In genomic region chr4:121040323-121040722, GRCm38 (mm10) we compare ENCODE assay signal across 8 mouse cellular contexts. TPM values are rescaled to one million over a fixed set of nuclear protein-coding genes. Genes with fewer than 3 reads are reported as not detected.
DNase-seq lines count a peak whose midpoint lies in the region; ATAC-seq lines count a peak whose summit lies in the region.

No protein-coding gene starts in this region.

- H3K36me3 ChIP-seq in kidney, embryonic 16.5 days (ENCODE audit: insufficient read depth, low read length): no peaks in the 10 kb centered on the region
- no peaks in the 10 kb centered on the region for H3K36me3 ChIP-seq in forebrain, embryonic 13.5 days (ENCODE audit: poor library complexity, severe bottlenecking)
- H3K36me3 ChIP-seq in limb, embryonic 12.5 days: peaks cover 28% of the 10 kb centered on the region
- no peaks in the 10 kb centered on the region for H3K36me3 ChIP-seq in neural tube, embryonic 15.5 days

- peaks cover 26% of the 10 kb centered on the region for H3K27me3 ChIP-seq in kidney, embryonic 16.5 days (ENCODE audit: insufficient read depth, low read length)
- H3K27me3 ChIP-seq in forebrain, embryonic 13.5 days: peaks cover 34% of the 10 kb centered on the region
- H3K27me3 ChIP-seq in limb, embryonic 12.5 days: peaks cover 33% of the 10 kb centered on the region
- H3K27me3 ChIP-seq in neural tube, embryonic 15.5 days (replicated peaks): peaks cover 12% of the 10 kb centered on the region; the same call in 1 of the 2 replicates

- ATAC-seq in kidney, embryonic 16.5 days (ENCODE audit: low FRiP score, low TSS enrichment): no peak
- ATAC-seq in forebrain, embryonic 13.5 days: peak; percentile 3; the same call in 1 of the 2 replicates
- ATAC-seq in limb, embryonic 12.5 days (ENCODE audit: insufficient number of reproducible peaks, insufficient read depth, low FRiP score, low TSS enrichment, low read depth): no peak
- ATAC-seq in neural tube, embryonic 15.5 days (ENCODE audit: low FRiP score): peak; percentile 5; the same call in 1 of the 2 replicates

- no peak overlapping the region; the same call in 1 of the 2 replicates for H3K9ac ChIP-seq in kidney, embryonic 16.5 days (replicated peaks; ENCODE audit: low read length)
- H3K9ac ChIP-seq in forebrain, embryonic 13.5 days: 0 out of 2 replicates have a peak overlapping the region, but pooled peaks have one; percentile 58
- H3K9ac ChIP-seq in limb, embryonic 12.5 days (replicated peaks): peak overlapping the region; percentile 75
- H3K9ac ChIP-seq in neural tube, embryonic 15.5 days (replicated peaks): no peak overlapping the region

- H3K4me3 ChIP-seq in kidney, embryonic 16.5 days (ENCODE audit: low read length): peak overlapping the region; percentile 53
- peak overlapping the region; percentile 39; the same call in 1 of the 2 replicates for H3K4me3 ChIP-seq in forebrain, embryonic 13.5 days
- H3K4me3 ChIP-seq in limb, embryonic 12.5 days (replicated peaks): peak overlapping the region; percentile 57
- peak overlapping the region; percentile 46 for H3K4me3 ChIP-seq in neural tube, embryonic 15.5 days (replicated peaks)

- no peak for DNase-seq in kidney, postnatal 25 days
- no peak for DNase-seq in Muller cell, postnatal 12 days (ENCODE audit: inconsistent ontology term)
- no peak for DNase-seq in MN1 (ENCODE audit: low spot score)
- no peak for DNase-seq in thymus, postnatal 0 days (ENCODE audit: low spot score)

- H3K4me1 ChIP-seq in kidney, embryonic 16.5 days (ENCODE audit: insufficient read depth, low read length): peaks cover 16% of the 10 kb centered on the region
- H3K4me1 ChIP-seq in forebrain, embryonic 13.5 days: peaks cover 22% of the 10 kb centered on the region
- peaks cover 28% of the 10 kb centered on the region for H3K4me1 ChIP-seq in limb, embryonic 12.5 days (replicated peaks)
- H3K4me1 ChIP-seq in neural tube, embryonic 15.5 days: peaks cover 31% of the 10 kb centered on the region

- WGBS in kidney, embryonic 16.5 days: 63% methylated on average over 14 of the region's 14 CpGs
- WGBS in forebrain, embryonic 13.5 days: 63% methylated on average over 14 of the region's 14 CpGs
- 58% methylated on average over 14 of the region's 14 CpGs for WGBS in limb, embryonic 12.5 days
- WGBS in neural tube, embryonic 15.5 days: 62% methylated on average over 14 of the region's 14 CpGs

- no peak overlapping the region for H3K27ac ChIP-seq in kidney, embryonic 16.5 days (ENCODE audit: low read length)
- H3K27ac ChIP-seq in forebrain, embryonic 13.5 days: no peak overlapping the region
- H3K27ac ChIP-seq in limb, embryonic 12.5 days: peak overlapping the region; percentile 95
- H3K27ac ChIP-seq in neural tube, embryonic 15.5 days (replicated peaks): peak overlapping the region; percentile 71; the same call in 1 of the 2 replicates

- H3K9me3 ChIP-seq in kidney, embryonic 16.5 days (ENCODE audit: low read length): no peaks in the 10 kb centered on the region
- no peaks in the 10 kb centered on the region for H3K9me3 ChIP-seq in forebrain, embryonic 13.5 days (replicated peaks)
- H3K9me3 ChIP-seq in limb, embryonic 12.5 days: no peaks in the 10 kb centered on the region
- no peaks in the 10 kb centered on the region for H3K9me3 ChIP-seq in neural tube, embryonic 15.5 days (replicated peaks)

- peak overlapping the region; percentile 79 for H3K4me2 ChIP-seq in kidney, embryonic 16.5 days (replicated peaks; ENCODE audit: low read depth, low read length)
- H3K4me2 ChIP-seq in forebrain, embryonic 13.5 days: peak overlapping the region; percentile 67
- H3K4me2 ChIP-seq in limb, embryonic 12.5 days: peak overlapping the region; percentile 76
- H3K4me2 ChIP-seq in neural tube, embryonic 15.5 days: peak overlapping the region; percentile 79

RNA-seq across cellular contexts. Expression of gene Col9a2, which starts 1.1 kb away (rescaled TPM):
- polyA plus RNA-seq in kidney, embryonic 16.5 days (2015; fragmentation: Nextera tagmentation; extraction: Ambion mirVana): 3.3 and 4.9 TPM in 2 replicates
- 1.6 and 1.9 TPM in 2 replicates for polyA plus RNA-seq in forebrain, embryonic 13.5 days (2015; fragmentation: Nextera tagmentation; extraction: Ambion mirVana)
- 78.8 and 84.2 TPM in 2 replicates for polyA plus RNA-seq in limb, embryonic 12.5 days (2016; fragmentation: Nextera tagmentation; extraction: Ambion mirVana)
- polyA plus RNA-seq in neural tube, embryonic 15.5 days (2015; fragmentation: Nextera tagmentation; extraction: Ambion mirVana): 21.5 and 36.1 TPM in 2 replicates
- polyA plus RNA-seq in thymus, postnatal 0 days (2015; fragmentation: Nextera tagmentation; extraction: Ambion mirVana): 0.20 and 0.41 TPM in 2 replicates

RNA-seq across cellular contexts. Expression of gene Smap2, which starts 23.3 kb away (rescaled TPM):
- 12.9 and 15.0 TPM in 2 replicates for polyA plus RNA-seq in kidney, embryonic 16.5 days (2015; fragmentation: Nextera tagmentation; extraction: Ambion mirVana)
- 22.2 and 22.7 TPM in 2 replicates for polyA plus RNA-seq in forebrain, embryonic 13.5 days (2015; fragmentation: Nextera tagmentation; extraction: Ambion mirVana)
- 16.9 and 20.3 TPM in 2 replicates for polyA plus RNA-seq in limb, embryonic 12.5 days (2016; fragmentation: Nextera tagmentation; extraction: Ambion mirVana)
- 41.4 and 43.4 TPM in 2 replicates for polyA plus RNA-seq in neural tube, embryonic 15.5 days (2015; fragmentation: Nextera tagmentation; extraction: Ambion mirVana)
- 39.0 and 39.1 TPM in 2 replicates for polyA plus RNA-seq in thymus, postnatal 0 days (2015; fragmentation: Nextera tagmentation; extraction: Ambion mirVana)

RNA-seq across cellular contexts. Expression of gene Zmpste24, which starts 57.7 kb away (rescaled TPM):
- 40.8 and 42.4 TPM in 2 replicates for polyA plus RNA-seq in kidney, embryonic 16.5 days (2015; fragmentation: Nextera tagmentation; extraction: Ambion mirVana)
- 28.1 and 30.5 TPM in 2 replicates for polyA plus RNA-seq in forebrain, embryonic 13.5 days (2015; fragmentation: Nextera tagmentation; extraction: Ambion mirVana)
- 24.2 and 24.5 TPM in 2 replicates for polyA plus RNA-seq in limb, embryonic 12.5 days (2016; fragmentation: Nextera tagmentation; extraction: Ambion mirVana)
- polyA plus RNA-seq in neural tube, embryonic 15.5 days (2015; fragmentation: Nextera tagmentation; extraction: Ambion mirVana): 24.8 and 32.4 TPM in 2 replicates
- 49.0 and 50.2 TPM in 2 replicates for polyA plus RNA-seq in thymus, postnatal 0 days (2015; fragmentation: Nextera tagmentation; extraction: Ambion mirVana)

Comparison
In these comparisons a context has a peak if more than half of its experiments do, and no peak if none do; other contexts are left out.
1. ATAC-seq: peak in forebrain, embryonic 13.5 days (single experiment) and neural tube, embryonic 15.5 days (single experiment); none in kidney, embryonic 16.5 days (single experiment) and limb, embryonic 12.5 days (single experiment).
2. H3K27ac ChIP-seq: peak in limb, embryonic 12.5 days (single experiment) and neural tube, embryonic 15.5 days (single experiment); none in kidney, embryonic 16.5 days (single experiment) and forebrain, embryonic 13.5 days (single experiment).
3. H3K9ac ChIP-seq: peak in forebrain, embryonic 13.5 days (single experiment) and limb, embryonic 12.5 days (single experiment); none in kidney, embryonic 16.5 days (single experiment) and neural tube, embryonic 15.5 days (single experiment).
4. Peak in every context shown above with its lines, with median percentiles within 50 percentile points of each other: H3K4me2 ChIP-seq and H3K4me3 ChIP-seq.